Mouse (Mus musculus): Measurements from ENCODE around the gene Scamp3.

DNA sequence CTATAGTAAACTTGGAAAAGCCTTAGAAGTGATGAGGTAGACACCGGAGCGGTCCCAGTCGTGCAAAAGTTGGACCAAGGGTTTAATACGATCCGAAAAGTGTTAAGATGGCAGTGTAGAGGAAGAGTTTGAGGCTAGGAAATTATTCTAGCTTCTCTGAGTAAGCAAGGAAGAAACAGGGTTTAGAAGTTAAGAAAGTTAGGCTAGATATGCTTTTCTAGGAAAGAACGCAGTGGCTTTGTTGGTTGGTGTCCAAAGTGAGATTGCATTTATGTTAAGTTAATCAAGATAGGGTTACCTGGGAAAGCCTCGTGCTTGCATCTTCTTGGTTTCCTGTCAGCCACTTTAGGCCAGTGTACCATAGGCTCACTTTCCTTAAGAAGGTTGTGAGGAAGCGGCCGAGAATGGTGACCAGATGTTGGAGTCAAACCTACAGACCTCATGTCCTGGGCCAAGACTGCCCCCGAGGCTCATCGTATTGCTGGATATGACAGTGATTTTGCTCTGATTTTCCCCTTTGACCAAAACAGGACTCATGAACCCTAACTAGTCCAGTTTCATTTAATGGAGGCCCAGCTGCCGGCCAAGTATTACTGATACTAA, 11.9 kb upstream of the Scamp3 start:
- TF ChIP-seq POLR2A (IDR thresholded peaks at IDR 0.05; ENCODE audit: low read depth, low read length), result no peak
- no peak for TF ChIP-seq CTCF (IDR thresholded peaks at IDR 0.05; ENCODE audit: borderline replicate concordance, insufficient read depth, low read length)
